Mouse (Mus musculus) skeletal muscle tissue, adult 2 months (tissue): Measurements from ENCODE around the gene Avil.

ENCODE experiments used
- DNase-seq: peaks from one replicate; pipeline ENCODE4 v3.0.0-alpha.2; 2012; ENCODE audit warnings: low read depth, low spot score

Avil gene

DNA sequence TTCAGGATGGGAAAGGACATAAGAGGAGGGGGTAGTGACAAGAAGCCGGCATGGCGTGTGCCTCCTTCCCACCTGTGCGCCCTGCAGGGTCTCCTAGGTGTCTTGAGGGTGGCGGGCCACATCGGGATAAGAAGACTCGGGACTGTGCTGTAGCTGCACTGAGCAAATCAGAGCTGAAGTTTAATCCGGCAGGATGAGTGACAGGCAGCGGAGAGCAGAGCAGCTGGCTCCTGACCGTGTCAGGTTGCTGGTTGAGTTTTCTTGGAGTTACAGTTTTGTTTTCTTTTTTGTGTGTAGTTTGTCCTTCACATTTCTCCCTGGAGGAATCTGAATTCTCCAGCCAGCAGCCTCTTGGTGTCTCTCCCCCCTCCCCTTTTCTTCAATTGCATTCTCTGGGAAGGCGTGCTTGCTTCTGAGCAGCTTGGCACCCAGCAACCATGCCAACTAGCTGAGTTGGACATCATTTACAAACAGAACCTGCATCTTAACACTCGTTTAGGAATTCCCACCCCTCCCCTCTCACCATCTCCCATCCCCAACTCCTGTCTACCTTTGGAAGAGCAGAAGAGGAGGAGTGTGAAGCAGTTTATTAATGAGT is 19.5 kb upstream of the Avil start:
- DNase-seq = peak; percentile 77

GRCm38 (mm10) chr10:126981746-126982145 is 18.8 kb upstream of the Avil start:
- DNase-seq = no peak

DNA sequence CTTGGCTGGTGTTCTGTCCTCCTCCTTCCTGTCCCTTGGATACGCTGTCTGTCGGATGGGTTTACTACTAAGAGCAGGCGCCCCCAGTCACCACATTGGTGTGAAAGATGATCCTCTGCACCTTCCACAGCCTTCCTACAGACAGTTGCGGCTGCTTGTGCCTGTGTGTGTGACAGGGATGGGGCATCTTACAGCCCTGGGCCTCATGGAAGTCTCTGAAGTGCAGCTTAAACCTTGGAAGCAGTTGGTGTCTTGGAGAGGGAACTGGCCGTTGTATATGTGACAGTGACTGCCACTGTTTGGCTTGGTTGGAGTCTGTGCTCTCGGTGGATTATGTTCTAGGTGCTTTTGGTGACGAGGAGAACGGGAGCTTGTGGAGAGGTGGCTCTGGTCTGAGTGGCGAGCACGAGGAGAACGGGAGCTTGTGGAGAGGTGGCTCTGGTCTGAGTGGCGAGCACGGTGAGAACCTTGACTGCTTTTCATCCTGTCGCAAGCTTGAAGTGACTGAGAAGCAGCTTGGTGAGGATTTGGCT is 17.2 kb upstream of the Avil start:
- no peak for DNase-seq

- no peak for DNase-seq
Observed at GRCm38 (mm10) chr10:126984189-126985004, 16.1 kb upstream of the Avil start.

- DNase-seq = no peak
Observed at GRCm38 (mm10) chr10:126985127-126985526, 15.4 kb upstream of the Avil start.

DNA sequence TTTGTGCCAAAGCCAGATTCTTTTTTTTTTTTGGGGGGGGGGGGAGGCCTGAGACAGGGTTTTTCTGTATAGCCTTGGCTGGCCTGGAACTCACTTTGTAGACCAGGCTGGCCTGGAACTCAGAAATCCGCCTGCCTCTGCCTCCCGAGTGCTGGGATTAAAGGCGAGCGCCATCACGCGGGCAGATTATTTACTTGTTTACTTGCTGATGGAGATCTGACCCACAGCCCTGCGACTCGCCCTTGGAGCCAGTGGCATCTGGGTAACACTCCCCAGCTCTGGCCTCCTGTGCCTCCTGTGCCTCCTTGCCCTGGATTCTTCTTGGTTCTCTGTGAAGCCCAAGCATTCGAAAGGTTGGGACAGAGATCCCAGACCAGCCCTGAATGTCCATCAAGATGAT is 14.9 kb upstream of the Avil start:
- DNase-seq = no peak

DNA sequence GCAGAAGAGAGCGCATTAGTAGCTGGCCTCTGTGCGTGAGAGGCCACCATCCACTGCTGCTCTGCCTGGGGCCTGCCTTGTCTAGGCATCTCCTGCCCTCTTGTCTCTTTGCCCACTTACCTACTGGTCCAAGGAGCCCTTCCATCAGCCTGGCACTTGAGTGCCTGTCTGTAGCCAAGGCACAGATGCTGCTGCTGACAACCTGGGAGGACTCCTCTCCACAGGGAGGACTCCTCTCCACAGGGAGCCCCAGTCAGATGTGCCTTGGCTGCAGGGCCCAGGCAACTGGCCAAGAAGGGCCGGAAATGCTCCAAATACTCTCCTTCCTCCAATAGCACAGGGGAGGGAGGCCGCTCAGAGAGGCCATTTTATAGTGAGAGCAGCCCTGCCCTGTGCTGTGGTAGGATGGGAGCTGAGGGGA is 14.0 kb upstream of the Avil start:
- DNase-seq = peak; percentile 92

- no peak for DNase-seq
Observed at GRCm38 (mm10) chr10:126987183-126988118, 13.1 kb upstream of the Avil start.

DNA sequence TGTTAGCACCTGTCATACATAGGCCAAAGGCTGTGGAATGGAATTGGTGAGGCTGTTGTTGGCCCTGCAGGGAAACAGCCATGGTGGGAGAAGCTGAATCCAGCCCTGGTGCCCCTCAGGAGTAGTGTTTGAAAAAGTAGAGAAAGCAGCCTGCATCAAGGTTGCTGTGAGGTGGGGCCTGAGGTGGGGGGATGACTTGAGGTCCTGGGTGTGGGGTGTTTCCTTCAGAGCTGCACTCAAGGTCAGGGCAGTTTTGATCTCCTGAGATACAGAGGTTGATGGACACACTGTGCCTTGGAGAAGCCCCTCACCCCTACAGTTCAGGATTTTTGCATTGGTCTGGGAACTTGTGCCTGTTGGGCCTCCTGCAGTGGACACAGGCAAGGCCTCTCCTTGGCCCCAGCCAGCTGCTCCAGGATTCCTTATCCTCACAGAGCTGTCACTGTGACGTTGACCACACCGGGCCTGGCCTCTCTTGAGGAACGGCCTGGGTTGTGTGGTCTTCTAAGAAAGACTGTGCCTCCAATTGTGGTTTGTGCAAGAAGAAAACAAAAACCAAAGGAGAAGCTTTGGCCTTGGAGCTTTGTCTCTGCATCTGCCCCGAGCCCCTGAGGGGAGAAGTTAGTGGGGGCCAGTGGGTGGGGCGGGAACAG is 11.9 kb upstream of the Avil start:
- DNase-seq = no peak

DNA sequence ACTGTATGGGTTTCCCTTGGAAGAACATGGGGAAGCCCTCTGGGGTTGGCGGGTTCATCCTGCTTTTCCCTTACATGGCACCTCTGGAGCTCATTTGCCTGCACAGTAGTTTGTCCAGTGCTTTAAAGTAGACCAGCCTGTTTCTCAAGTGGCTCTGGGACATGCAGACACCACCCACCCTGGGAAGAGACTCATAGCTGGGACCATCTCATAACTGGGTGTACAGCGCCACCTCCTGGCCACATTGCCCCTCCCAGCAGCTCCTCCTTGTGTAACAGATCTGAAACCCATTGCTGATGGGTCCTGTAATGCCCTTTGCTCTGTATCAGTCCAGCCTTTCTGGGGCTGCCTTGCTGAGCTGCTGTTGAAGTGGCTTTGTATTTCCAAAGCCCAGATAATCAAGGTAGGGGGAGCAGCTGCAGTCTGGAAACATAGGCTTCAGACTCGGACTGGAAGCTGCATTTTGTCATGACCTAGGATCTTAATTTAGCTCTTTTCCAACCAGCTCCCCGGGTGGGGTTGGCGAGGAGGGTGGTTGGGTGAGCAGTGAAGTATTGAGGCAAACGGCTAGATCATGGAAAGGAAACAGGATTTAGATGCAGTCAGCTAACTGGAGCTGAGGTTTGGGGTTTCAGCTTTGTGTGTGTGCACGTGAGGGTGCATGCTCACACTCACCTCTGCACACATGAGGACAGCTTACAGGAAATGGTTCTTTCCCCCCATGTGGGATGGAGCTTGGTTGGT is 10.0 kb upstream of the Avil start:
- DNase-seq = peak; percentile 91

GRCm38 (mm10) chr10:126991676-126992075 is 8.8 kb upstream of the Avil start:
- no peak for DNase-seq

DNA sequence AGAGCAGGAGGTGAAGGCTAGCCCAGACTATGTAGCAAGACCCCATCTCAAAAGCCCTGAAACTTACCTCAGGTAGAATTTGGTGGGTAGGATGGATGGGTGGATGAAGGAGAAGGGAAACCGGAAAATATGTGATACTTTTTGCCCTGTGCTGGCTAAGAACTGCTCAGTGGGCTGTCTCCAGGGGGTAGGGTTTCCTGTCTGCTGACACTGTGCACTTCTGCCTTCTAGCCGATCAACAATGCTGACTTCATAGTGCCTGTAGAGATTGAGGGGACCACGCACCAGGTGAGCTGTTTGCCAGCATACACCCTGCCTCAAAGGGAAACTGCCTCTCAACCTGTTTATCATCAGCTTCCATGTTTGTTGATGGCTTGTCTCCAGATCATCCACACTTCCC is 6.9 kb upstream of the Avil start:
- no peak for DNase-seq

- DNase-seq = no peak
Observed at GRCm38 (mm10) chr10:126997340-126998113, 3.0 kb upstream of the Avil start.

DNA sequence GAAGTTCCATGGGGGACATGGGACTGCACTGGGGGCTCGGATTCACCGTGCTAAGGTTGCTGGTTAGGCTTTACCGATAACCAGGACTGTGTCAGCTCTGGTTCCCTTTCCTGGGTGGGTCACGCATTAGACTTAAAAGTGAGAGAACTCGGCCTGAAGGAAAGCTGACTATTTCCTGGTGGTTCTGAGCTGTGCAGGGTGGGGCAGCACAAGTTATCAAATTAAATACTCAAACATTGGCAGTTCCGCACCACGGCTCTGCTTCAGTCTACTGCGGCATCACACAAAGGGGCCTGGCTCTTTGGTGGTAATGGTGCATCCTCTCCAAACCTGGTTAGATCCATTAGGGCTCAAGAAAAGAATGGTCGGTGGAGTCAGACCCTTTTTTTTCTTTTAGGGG is 788 bp downstream of the Avil start:
- no peak for DNase-seq

DNA sequence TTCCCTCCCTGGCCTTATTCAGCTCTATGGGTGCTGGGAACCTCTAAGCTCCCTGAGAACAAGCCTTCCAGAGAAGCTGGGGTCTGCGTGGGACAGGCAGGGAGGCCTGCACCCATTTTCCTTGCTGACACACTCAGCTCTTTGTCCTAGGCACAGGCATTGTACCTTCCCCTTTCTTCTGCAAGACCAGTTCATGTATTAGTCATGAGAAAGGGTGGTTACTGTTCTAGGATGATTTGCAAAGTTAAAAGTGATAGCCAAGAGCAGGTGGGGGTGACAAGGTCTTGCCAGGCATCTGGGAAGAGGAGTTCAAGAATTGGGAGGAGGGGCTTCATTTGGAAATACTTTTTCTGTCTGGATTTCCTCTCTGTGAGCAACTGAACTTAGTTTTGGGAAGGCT is 1.5 kb downstream of the Avil start:
- no peak for DNase-seq

DNA sequence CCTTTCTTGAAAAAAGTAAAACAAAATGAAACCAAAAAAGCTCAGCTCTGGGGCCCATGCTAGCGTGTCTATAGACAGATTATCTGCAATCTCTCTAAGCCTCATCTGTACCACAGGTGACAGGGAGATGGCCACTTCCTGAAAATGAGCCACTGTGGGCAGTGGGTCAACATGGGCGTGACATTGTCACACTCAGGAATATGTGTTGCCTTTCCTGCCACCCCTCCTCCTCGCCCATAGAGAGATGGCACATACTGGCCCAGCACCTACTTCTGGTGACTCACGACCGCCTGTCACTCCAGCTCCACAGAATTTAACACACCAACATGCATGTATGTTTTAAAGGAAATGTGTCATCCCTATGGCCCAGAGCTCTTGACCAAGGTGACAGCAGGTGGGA is 2.3 kb downstream of the Avil start:
- DNase-seq = no peak

DNA sequence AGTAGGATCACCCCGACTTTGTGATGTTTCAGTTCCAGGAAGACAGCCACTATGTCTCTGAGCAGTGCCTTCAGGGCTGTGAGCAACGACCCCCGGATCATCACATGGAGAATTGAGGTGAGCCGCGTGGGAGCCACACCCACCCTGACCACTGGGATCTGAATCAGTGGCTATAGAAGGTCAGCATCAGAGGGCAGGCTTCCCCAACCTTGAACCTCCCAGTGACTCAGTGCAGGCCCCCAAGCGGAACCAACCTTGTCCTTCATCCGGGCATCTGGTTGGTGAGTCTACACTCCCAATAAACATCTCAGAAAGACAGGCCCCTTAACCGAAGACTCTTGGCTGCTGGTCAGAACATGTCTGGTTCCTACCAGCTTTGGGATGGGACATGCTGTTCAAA is 2.8 kb downstream of the Avil start:
- DNase-seq = no peak

- DNase-seq = no peak
Observed at GRCm38 (mm10) chr10:127003806-127004205, 3.3 kb downstream of the Avil start.

GRCm38 (mm10) chr10:127016488-127016887 is 16.0 kb downstream of the Avil start:
- DNase-seq = no peak

DNA sequence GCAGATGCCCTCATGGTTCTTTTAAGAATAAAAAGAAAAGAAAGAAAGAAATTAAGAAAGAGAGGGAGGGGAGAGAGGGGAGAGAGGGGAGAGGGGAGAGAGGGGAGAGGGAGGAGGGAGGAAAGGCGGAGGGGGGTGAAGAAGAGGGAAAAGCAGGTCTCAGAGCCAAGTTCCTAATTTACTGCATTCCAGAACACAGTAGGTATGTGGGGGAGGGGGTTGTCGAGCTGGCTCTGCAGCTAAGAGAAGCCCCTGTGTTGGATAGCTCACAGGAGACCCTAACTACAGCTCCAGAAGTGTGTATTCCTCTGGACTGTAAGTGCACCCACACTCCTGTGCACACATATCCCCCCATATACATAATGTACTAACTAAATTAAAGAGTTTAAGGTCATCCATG is 16.6 kb downstream of the Avil start:
- DNase-seq = no peak
